Mouse (Mus musculus): ENCODE measurements around the gene Cops6. TPM values are rescaled to one million over a fixed set of nuclear protein-coding genes. Genes with fewer than 3 reads are reported as not detected.

Gene Cops6
- total RNA-seq (2021) = 100 to 1,000 TPM; 139 to 142 TPM
- long read RNA-seq, transcript Cops6-201 (10 exons, 1,787 nt) = major isoform, 188 of 210 reads
- long read RNA-seq, transcript Cops6-202 (10 exons, 1,098 nt) = minor isoform, 5 of 210 reads
- long read RNA-seq, partial matches to known transcripts = 7 of 210 reads
- long read RNA-seq, other reads (novel, unspliced or antisense) = 10 of 210 reads

- peak; percentile 94 to 96 for DNase-seq (ENCODE audit: low spot score in 2 of 2)
Measured at GRCm38 (mm10) chr5:138160842-138161665, at the start of gene Cops6. Gene Cops6, plus strand, starts transcription at chr5:138161071.

GRCm38 (mm10) chr5:138116255-138117198 lies 44.3 kb upstream of the Cops6 start, which contains the start of gene Zscan21:
Gene Zscan21, plus strand, starts transcription at chr5:138116903.
- DNase-seq (ENCODE audit: low spot score in 2 of 2) = peak; percentile 84 to 91

DNA sequence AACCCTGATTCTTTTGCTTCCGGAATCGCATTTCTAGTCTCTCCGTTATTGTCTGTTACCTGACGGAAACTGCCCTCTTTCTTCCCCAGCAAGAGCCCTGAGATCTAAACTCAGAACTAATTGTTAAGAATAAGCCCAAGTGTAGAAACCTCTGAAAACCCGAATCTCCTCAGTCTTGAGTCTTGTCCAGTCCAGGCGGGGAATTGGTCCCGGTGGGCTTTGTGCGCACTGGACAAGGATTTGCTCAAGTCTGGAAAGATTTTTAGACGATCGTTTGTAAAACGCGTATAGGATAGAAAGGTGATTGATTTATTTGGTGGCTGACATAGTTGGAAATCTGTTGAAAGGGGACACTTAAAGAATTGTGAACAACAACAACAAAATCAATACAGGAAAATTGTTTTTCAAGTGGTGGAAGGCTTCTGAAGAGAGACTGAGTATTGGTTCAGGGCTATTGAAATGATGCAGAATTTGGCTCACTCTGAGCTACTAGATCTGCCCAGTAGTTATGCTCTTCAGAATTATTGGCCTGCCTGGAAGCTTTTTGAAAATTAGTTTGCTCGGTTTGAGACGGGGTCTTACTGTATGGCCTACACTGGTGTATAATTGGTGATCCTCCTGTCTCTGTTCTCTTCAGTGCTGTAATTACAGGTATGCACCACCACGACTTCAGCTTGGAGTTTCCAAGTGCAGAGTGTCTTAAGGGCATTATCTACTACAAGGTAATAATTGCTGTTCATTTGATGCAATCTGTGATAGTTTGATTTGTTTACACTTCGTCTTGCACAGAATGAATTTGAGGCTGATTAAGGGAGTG lies 43.5 kb upstream of the Cops6 start:
- no peak for DNase-seq (ENCODE audit: low spot score in 2 of 2)

DNA sequence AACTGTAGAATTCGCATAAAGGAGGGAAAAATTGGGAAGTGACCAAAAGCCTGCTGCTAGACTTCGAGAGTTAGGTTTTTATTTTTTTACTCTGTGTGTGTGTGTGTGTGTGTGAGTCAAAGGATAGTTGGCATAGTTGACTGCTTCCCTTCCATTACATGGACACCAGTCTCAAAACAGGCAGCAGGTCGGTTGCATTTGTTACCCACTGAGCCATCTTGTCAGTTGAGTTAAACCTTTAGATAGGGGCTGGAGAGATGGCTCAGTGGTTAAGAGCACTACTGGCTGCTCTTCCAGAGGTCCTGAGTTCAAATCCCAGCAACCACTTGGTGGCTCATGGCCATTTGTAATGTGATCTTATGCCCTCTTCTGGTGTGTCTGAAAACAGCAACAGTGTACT lies 42.8 kb upstream of the Cops6 start:
- DNase-seq (ENCODE audit: low spot score in 2 of 2) = no peak

GRCm38 (mm10) chr5:138132425-138133064 lies 28.3 kb upstream of the Cops6 start:
- no peak for DNase-seq (ENCODE audit: low spot score in 2 of 2)

DNA sequence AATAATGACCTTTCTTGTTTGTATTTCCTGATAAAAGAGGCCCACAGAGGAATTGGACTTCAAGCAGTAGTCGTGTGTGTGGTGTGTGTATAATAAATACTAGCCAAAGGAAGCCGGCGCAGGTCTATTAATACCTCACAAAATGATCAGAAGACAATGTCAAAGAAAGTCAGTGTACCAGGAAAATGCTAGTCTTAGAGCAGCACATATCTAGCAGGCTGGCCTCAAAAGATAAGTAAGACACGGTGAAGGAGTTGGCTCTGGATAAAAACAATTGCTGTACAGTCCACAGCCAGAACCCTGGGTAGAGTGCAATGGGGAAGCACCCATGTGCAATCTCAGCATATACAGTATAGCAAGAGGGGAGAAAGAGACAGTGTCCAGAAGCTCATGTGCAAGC lies 23.6 kb upstream of the Cops6 start:
- no peak for DNase-seq (ENCODE audit: low spot score in 2 of 2)

DNA sequence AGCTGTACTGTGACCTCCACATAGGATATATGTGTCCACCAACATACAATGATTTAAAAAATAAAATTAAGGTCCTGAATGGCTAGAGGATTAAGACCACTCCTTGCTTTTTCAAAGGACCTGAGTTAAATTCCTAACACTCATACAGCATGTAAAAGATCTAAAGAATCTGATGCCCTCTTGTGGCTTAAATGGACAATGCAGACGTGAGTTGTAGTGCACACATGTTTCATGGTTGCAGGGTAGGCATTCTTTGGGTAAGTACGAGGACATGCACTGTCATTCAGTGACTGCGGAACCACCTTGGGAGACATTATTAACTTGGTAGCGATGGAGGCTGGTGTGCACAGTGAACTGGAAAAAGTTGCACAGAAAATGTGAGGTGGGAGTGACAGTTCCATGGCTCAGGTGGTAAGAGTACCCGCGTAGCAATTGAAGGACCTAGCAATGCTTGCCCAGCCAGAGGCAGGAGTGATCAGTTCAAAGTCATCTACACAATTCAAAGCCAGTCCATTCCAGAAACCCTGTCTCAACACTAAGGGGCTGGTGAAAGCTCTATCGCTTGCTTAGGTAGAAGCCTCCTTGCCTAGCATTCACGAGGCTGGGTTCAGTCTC lies 22.8 kb upstream of the Cops6 start:
- DNase-seq (ENCODE audit: low spot score in 2 of 2) = peak in 1 of 2 experiments; percentile 39

DNA sequence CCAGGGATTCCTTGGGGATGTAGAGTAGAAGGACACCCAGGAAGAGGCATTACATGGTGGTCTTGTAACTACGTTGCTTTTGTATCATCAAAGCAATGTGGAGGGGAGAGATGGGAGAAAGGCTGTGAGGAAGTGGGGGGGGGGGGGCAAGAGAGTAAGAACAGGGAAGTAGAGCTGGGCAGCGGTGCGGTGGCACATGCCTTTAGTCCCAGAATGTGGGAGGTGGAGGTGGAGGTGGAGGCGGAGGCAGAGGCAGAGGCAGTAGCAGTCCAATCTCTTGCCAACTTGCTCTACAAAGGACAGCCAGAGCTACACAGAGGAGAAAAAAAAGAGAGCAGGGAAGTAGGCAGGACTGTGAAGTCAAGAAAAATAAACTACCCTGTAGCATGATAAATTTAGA lies 22.3 kb upstream of the Cops6 start:
- DNase-seq (ENCODE audit: low spot score in 2 of 2) = no peak

- DNase-seq (ENCODE audit: low spot score in 2 of 2) = no peak
Measured at GRCm38 (mm10) chr5:138154390-138154789, 6.5 kb upstream of the Cops6 start.

DNA sequence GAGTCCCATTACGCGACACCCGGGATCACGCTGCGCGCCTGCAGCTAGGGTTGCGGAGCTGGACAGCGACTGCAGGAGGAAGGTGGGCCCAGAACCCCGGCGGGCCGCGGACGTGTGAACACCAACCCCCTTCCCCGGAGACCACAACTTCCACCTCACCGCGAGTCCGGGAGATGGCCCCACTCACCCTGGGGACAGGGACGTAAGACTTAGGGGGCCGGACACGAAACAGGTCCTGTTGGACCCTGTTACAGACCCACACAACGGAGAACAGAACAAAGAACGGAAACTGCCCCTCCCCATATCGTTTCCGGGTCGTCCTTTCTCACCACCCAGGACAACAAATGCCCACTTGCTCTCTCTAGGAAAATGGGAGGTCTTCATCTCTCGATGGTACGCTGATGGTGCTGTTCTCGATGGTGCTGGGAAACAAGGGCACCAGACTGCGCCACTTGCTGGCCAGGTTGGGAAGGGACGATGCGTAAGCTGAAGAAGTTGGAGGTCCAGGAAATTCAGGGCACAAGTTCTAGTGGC lies 5.4 kb upstream of the Cops6 start, which contains the start of gene Zfp113:
Gene Zfp113, minus strand, starts transcription at position 302 of the 534 bp plus-strand sequence.
- DNase-seq (ENCODE audit: low spot score in 2 of 2) = peak; percentile 91 to 96

- no peak for DNase-seq (ENCODE audit: low spot score in 2 of 2)
Measured at GRCm38 (mm10) chr5:138160224-138160762, 578 bp upstream of the Cops6 start.

GRCm38 (mm10) chr5:138163046-138163445 lies 2.2 kb downstream of the Cops6 start:
- DNase-seq (ENCODE audit: low spot score in 2 of 2) = no peak

- DNase-seq (ENCODE audit: low spot score in 2 of 2) = no peak
Measured at GRCm38 (mm10) chr5:138163610-138164009, 2.7 kb downstream of the Cops6 start.

DNA sequence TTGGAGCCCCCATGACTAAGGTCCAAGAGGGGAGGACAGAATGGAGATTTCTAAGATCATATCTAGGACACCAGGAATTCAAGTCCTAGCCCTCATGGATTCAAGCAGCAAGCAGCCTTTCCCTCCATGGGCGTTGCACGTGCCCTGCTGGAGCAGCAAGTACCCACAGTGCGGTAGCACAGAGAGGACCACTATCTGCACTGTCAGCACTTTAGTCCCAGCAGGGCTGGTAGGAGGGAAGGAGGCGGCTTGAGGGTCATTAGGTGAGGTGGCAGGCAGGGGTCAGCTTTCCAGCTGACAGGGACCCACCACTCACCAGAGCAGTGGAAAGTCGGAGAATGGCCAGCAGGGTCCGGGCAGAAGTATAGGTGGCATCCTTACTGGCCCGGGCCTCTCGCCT lies 4.7 kb downstream of the Cops6 start:
- DNase-seq (ENCODE audit: low spot score in 2 of 2) = no peak

GRCm38 (mm10) chr5:138170936-138171561 lies 10.2 kb downstream of the Cops6 start:
- DNase-seq (ENCODE audit: low spot score in 2 of 2) = peak; percentile 92 to 97

- peak; percentile 96 to 99 for DNase-seq (ENCODE audit: low spot score in 2 of 2)
Measured at GRCm38 (mm10) chr5:138171695-138172491, 11.0 kb downstream of the Cops6 start, which contains the start of the genes Ap4m1 and Mcm7. Gene Ap4m1, plus strand, starts transcription at chr5:138172002. Gene Mcm7, minus strand, starts transcription at chr5:138172422.

GRCm38 (mm10) chr5:138173217-138173616 lies 12.3 kb downstream of the Cops6 start:
- no peak for DNase-seq (ENCODE audit: low spot score in 2 of 2)

All from layer of hippocampus, adult 18-20 months (tissue).